Mouse (Mus musculus) stomach, embryonic 16.5 days (tissue): ENCODE measurements around the gene Khdc3. TPM values are rescaled to one million over a fixed set of nuclear protein-coding genes. Genes with fewer than 3 reads are reported as not detected.

Experiments used
- ATAC-seq: fragments of 200-750 bp; cut with Nextera tagmentation; 2 replicates; pipeline ENCODE4 v1.8.0; 2017; ENCODE audit warnings: moderate number of reproducible peaks, moderate TSS enrichment; ENCODE audit not compliant: insufficient read depth, low FRiP score
- H3K27ac ChIP-seq: fragments of 300-500 bp; sonication (generic); 2 replicates; pipeline ENCODE4 v1.5.1; 2014; ENCODE audit warnings: low read length
- H3K27me3 ChIP-seq: fragments of 300-500 bp; sonication (generic); 2 replicates; pipeline ENCODE4 v1.6.1; 2014; ENCODE audit warnings: low read length, control low read depth, mixed read lengths; ENCODE audit not compliant: control insufficient read depth, insufficient read depth
- H3K36me3 ChIP-seq: fragments of 300-500 bp; sonication (generic); 2 replicates; pipeline ENCODE4 v1.6.1; 2014; ENCODE audit warnings: low read length; ENCODE audit not compliant: control insufficient read depth, insufficient read depth
- H3K4me1 ChIP-seq: fragments of 300-500 bp; sonication (generic); 2 replicates; pipeline ENCODE4 v1.6.1; 2014; ENCODE audit warnings: low read length, control low read depth, mixed read lengths; ENCODE audit not compliant: control insufficient read depth, insufficient read depth
- H3K4me2 ChIP-seq: fragments of 300-500 bp; sonication (generic); 2 replicates; pipeline ENCODE4 v1.6.1; 2014; ENCODE audit warnings: low read depth, low read length, mixed read lengths
- H3K4me3 ChIP-seq: fragments of 300-500 bp; sonication (generic); replicated peaks from 2 replicates; pipeline ENCODE4 v1.5.1; 2014; ENCODE audit warnings: mild to moderate bottlenecking, low read length
- H3K9ac ChIP-seq: fragments of 300-500 bp; sonication (generic); 2 replicates; pipeline ENCODE4 v1.6.1; 2014; ENCODE audit warnings: low read length
- H3K9me3 ChIP-seq: fragments of 300-500 bp; sonication (generic); replicated peaks from 2 replicates; pipeline ENCODE4 v1.6.1; 2016; ENCODE audit warnings: low read length, control low read depth; ENCODE audit not compliant: control insufficient read depth
- WGBS: fragments of 180-500 bp; shearing (Covaris S2); extraction: QIAGEN DNeasy Blood & Tissue Kit; methylation state at CpG from one replicate; pipeline ENCODE4 v1.1.7; 2014; 5-methylcytosine and 5-hydroxymethylcytosine counted together
- polyA plus RNA-seq: library from polyadenylated mRNA; unstranded; fragments of >200 nt; fragmentation: Nextera tagmentation; extraction: Ambion mirVana; gene quantifications from 2 replicates; pipeline ENCODE4 v1.2.1, GENCODE M21; 2015

The Khdc3 gene
- polyA plus RNA-seq, 1 experiment from 2014 or later: 0.10 TPM

DNA sequence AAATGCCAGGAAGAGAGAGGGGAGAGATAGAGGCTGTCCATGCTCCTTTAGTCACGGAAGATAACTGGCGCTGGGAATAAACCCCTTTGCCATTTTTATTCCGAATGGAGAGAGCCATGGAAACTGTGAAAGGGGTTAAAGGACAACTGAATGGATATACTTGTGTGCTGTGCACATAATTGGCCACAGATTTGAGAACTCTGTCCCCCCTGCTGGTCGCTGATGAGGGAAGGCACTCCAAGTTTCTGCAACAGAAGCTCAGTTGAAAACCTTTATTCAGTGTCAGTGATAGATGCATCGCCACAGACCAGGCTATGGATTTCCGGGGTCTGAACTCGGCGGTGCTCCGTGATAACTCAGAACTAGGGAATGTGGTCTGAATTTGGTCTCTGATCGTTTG, 11.5 kb upstream of the Khdc3 start:
- Histone ChIP-seq H3K27ac (peak overlapping the region; percentile 76), H3K36me3 (no peaks in the 10 kb centered on the region), H3K9me3 (no peaks in the 10 kb centered on the region), H3K9ac (no peak overlapping the region), H3K4me1 (peaks cover 7% of the 10 kb centered on the region; the same call in 1 of the 2 replicates), H3K27me3 (no peaks in the 10 kb centered on the region), H3K4me2 (no peak overlapping the region), H3K4me3 (no peak overlapping the region)
- no peak for ATAC-seq
- WGBS: 82% methylated on average over 10 of the region's 10 CpGs

DNA sequence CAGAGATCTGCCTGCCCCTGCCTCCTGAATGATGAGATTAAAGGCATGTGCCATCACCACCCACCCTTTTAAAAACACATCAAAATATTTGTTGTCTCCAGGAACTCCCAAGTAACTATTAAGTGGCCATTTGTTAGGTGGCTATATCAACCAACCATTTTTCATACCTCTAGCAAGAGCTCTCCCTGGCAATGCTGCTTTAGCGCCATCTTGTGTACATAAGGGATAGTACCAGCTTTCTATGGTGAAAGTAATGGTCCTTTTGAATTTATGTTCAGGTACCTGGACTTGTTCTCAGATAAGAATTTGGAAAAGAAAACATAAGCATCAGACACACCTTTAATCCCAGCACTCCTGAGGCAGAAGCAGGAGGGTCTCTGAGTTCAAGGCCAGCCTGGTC, 9.9 kb upstream of the Khdc3 start:
- no peak for ATAC-seq
- Histone ChIP-seq H3K27ac (no peak overlapping the region), H3K4me2 (no peak overlapping the region), H3K9ac (no peak overlapping the region), H3K9me3 (no peaks in the 10 kb centered on the region), H3K4me3 (no peak overlapping the region), H3K4me1 (peaks cover 3% of the 10 kb centered on the region; the same call in 1 of the 2 replicates), H3K27me3 (no peaks in the 10 kb centered on the region), H3K36me3 (no peaks in the 10 kb centered on the region)
- WGBS: 0% methylated on average over 1 of the region's 1 CpGs

DNA sequence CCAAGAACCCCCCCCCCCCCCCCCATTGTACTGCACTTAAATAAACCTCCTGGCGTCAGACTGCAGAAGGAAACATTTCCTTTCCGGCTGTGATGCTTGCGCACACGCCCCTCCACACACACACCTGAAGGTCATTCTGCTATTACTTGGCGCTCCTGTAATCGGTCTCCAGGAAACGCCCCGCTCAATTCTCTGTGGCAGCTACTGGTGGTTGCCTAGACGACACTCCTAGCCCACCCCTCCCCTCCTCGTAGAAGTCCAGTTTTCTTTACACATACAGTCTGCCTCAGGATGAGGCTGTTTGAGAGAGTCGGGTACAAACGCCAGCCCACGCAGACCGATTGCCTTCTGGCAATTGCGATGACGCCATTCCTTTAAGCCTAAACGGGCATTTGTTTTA, 7.1 kb upstream of the Khdc3 start:
- H3K4me2 ChIP-seq: no peak overlapping the region; the same call in none of the 2 replicates
- no peak overlapping the region for H3K9ac ChIP-seq
- no peaks in the 10 kb centered on the region for H3K4me1 ChIP-seq
- no peaks in the 10 kb centered on the region for H3K9me3 ChIP-seq
- no peak overlapping the region for H3K4me3 ChIP-seq
- H3K27me3 ChIP-seq: no peaks in the 10 kb centered on the region
- no peaks in the 10 kb centered on the region for H3K36me3 ChIP-seq
- 24% methylated on average over 17 of the region's 17 CpGs for WGBS
- ATAC-seq: peak; percentile 85
- no peak overlapping the region for H3K27ac ChIP-seq

DNA sequence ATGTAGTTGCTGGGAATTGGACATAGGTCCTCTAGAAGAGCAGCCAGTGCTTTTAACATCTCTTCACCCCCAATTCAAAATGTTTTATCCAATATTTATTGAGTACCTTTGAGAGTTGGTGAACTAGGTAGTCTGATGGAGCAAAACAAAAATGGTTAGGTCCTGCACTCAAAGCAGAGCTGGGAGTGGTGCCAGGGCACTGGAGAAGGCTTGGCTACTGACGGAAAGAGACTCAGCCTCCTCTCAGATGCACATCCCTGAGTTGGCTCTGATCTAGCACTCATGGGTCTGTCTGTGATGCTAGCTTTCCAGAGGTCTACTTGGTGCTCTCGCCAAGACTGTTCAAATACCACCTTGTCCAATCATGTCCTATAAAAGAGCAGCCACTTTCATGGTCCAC, 3.7 kb upstream of the Khdc3 start:
- Histone ChIP-seq H3K9ac (no peak overlapping the region), H3K4me1 (no peaks in the 10 kb centered on the region), H3K4me2 (no peak overlapping the region), H3K36me3 (no peaks in the 10 kb centered on the region), H3K27ac (no peak overlapping the region), H3K9me3 (no peaks in the 10 kb centered on the region), H3K27me3 (peaks cover 6% of the 10 kb centered on the region; the same call in 1 of the 2 replicates), H3K4me3 (no peak overlapping the region)
- no peak for ATAC-seq
- WGBS: 66% methylated on average over 2 of the region's 2 CpGs

DNA sequence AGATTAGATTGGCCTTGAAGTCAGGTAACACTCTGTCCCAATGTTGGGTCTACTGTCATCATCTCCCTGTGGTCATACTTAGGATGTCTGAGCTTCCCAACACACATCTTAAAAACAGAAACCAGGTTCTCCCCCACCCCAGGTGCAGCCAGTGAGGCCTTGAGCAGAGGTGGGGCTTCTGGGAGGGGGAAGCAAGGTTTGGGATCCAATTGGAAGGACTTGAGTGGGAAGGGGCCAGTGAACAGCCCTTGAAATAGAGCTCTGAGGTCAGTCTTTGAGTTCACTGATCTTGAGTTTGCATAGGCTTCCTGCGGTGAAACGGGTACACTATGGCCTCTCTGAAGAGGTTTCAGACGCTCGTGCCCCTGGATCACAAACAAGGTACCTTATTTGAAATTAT, 545 bp downstream of the Khdc3 start, which contains the start of gene Gm20509:
Gene Gm20509, plus strand, starts transcription at position 290 of the 400 bp plus-strand sequence.
- no peak within 1 kb of the TSS for H3K27ac ChIP-seq
- H3K36me3 ChIP-seq: no peaks in the 10 kb centered on the region
- H3K4me2 ChIP-seq: peak within 1 kb of the TSS; percentile 97
- H3K27me3 ChIP-seq: peaks cover 6% of the 10 kb centered on the region; the same call in 1 of the 2 replicates
- peak within 1 kb of the TSS; percentile 49 for H3K4me3 ChIP-seq
- ATAC-seq: no peak
- H3K9ac ChIP-seq: peak within 1 kb of the TSS; percentile 78
- H3K4me1 ChIP-seq: no peaks in the 10 kb centered on the region
- 96% methylated on average over 4 of the region's 4 CpGs for whole genome bisulfite sequencing
- H3K9me3 ChIP-seq: no peaks in the 10 kb centered on the region

DNA sequence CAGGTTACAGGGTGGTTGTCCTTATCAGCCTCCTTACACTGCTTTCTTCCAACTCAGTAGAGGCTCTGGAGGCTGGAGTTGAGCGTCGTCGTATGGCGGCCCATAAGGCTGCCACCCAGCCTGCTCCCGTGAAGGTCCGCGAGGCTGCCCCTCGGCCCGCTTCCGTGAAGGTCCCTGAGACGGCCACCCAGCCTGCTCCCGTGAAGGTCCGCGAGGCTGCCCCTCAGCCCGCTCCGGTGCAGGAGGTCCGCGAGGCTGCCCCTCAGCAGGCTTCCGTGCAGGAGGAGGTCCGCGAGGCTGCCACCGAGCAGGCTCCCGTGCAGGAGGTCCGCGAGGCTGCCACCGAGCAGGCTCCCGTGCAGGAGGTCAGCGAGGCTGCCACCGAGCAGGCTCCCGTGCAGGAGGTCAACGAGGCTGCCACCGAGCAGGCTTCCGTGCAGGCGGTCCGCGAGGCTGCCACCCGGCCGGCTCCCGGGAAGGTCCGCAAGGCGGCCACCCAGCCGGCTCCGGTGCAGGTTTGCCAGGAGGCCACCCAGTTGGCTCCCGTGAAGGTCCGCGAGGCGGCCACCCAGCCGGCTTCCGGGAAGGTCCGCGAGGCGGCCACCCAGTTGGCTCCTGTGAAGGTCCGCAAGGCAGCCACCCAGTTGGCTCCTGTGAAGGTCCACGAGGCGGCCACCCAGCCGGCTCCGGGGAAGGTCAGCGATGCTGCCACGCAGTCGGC, 1.7 kb downstream of the Khdc3 start:
- Histone ChIP-seq H3K9me3 (no peaks in the 10 kb centered on the region), H3K36me3 (no peaks in the 10 kb centered on the region), H3K27me3 (peaks cover 6% of the 10 kb centered on the region; the same call in 1 of the 2 replicates), H3K27ac (no peak overlapping the region), H3K4me3 (peak overlapping the region; percentile 49), H3K9ac (peak overlapping the region; percentile 78), H3K4me1 (no peaks in the 10 kb centered on the region), H3K4me2 (peak overlapping the region; percentile 97)
- peak; percentile 52 for ATAC-seq
- WGBS: 4% methylated on average over 60 of the region's 60 CpGs

DNA sequence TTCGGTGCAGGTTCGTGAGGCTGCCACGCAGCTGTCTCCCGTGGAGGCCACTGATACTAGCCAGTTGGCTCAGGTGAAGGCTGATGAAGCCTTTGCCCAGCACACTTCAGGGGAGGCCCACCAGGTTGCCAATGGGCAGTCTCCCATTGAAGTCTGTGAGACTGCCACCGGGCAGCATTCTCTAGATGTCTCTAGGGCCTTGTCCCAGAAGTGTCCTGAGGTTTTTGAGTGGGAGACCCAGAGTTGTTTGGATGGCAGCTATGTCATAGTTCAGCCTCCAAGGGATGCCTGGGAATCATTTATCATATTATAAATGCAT, 2.2 kb downstream of the Khdc3 start:
- WGBS: 29% methylated on average over 5 of the region's 5 CpGs
- no peaks in the 10 kb centered on the region for H3K4me1 ChIP-seq
- H3K9ac ChIP-seq: peak overlapping the region; percentile 78
- H3K9me3 ChIP-seq: no peaks in the 10 kb centered on the region
- no peak overlapping the region for H3K27ac ChIP-seq
- H3K4me3 ChIP-seq: peak overlapping the region; percentile 49
- peaks cover 6% of the 10 kb centered on the region; the same call in 1 of the 2 replicates for H3K27me3 ChIP-seq
- no peaks in the 10 kb centered on the region for H3K36me3 ChIP-seq
- no peak for ATAC-seq
- peak overlapping the region; percentile 97 for H3K4me2 ChIP-seq

DNA sequence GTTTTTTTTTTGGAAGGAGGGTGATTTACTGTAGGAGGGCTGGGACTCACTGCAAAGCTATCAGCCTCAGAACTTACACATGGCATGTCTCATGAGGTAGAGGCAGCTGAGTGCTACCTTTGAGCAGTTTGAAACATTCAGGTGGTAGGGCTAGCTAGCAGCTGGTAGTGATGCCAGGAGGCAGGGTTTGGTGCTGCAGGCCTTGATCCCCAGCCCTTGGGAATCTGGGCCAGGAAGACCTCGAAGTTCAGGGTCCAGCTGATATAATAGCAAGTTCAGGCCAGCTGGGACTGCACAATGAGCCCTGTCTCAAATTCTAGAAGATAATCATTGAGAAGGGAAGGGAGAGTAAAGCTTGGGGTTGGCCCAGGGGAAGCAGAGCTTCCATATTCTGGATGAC, 3.5 kb downstream of the Khdc3 start:
- H3K9me3 ChIP-seq: no peaks in the 10 kb centered on the region
- H3K4me3 ChIP-seq: no peak overlapping the region
- H3K27me3 ChIP-seq: peaks cover 6% of the 10 kb centered on the region; the same call in 1 of the 2 replicates
- H3K4me1 ChIP-seq: no peaks in the 10 kb centered on the region
- H3K9ac ChIP-seq: no peak overlapping the region
- WGBS: 52% methylated on average over 1 of the region's 1 CpGs
- no peak overlapping the region for H3K27ac ChIP-seq
- no peak overlapping the region for H3K4me2 ChIP-seq
- H3K36me3 ChIP-seq: no peaks in the 10 kb centered on the region
- no peak for ATAC-seq

DNA sequence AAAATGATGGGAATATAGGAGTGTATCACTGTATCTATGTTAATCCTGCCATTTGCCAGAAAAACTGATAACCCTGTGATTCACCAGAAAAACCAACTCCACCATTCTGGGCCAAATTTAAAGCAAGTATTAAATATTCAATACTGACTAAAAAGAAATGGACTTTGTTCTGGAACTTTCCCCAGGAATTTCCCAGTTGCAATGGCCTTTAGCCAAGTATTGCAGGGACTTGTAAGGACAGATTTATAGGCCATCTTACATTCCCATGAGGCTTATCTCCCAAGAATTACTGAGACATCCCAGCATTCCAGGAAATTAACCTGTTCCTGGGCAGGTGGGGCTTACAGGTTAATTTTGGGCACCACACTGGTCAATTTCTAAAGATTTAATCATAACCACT, 4.1 kb downstream of the Khdc3 start:
- peaks cover 6% of the 10 kb centered on the region; the same call in 1 of the 2 replicates for H3K27me3 ChIP-seq
- H3K4me2 ChIP-seq: no peak overlapping the region
- no peak overlapping the region for H3K9ac ChIP-seq
- no peaks in the 10 kb centered on the region for H3K9me3 ChIP-seq
- ATAC-seq: no peak
- H3K27ac ChIP-seq: no peak overlapping the region
- H3K4me1 ChIP-seq: no peaks in the 10 kb centered on the region
- H3K36me3 ChIP-seq: no peaks in the 10 kb centered on the region
- no peak overlapping the region for H3K4me3 ChIP-seq
